Mouse (Mus musculus) urinary bladder, postnatal 4 days (tissue): ENCODE measurements around the gene Zfp362.

ENCODE experiments used
- DNase-seq, 2 experiments: peaks; one replicate each; pipeline ENCODE4 v3.0.0; 2021 to 2022; ENCODE audit warnings: low spot score in 2 of 2

The Zfp362 gene

GRCm38 (mm10) chr4:128801675-128802465 is 4.0 kb downstream of the Zfp362 start:
- no peak for DNase-seq

- DNase-seq: no peak
Measured at GRCm38 (mm10) chr4:128796788-128797187, 9.1 kb downstream of the Zfp362 start.

GRCm38 (mm10) chr4:128795596-128795995 is 10.2 kb downstream of the Zfp362 start:
- no peak for DNase-seq

GRCm38 (mm10) chr4:128794198-128794597 is 11.6 kb downstream of the Zfp362 start:
- DNase-seq: no peak

- no peak for DNase-seq
Measured at GRCm38 (mm10) chr4:128793710-128794109, 12.1 kb downstream of the Zfp362 start.

GRCm38 (mm10) chr4:128789646-128790045 is 16.2 kb downstream of the Zfp362 start:
- no peak for DNase-seq

GRCm38 (mm10) chr4:128788108-128788507 is 17.7 kb downstream of the Zfp362 start:
- DNase-seq: no peak

- DNase-seq: no peak
Measured at GRCm38 (mm10) chr4:128787023-128787939, 18.6 kb downstream of the Zfp362 start.

GRCm38 (mm10) chr4:128785921-128786654 is 19.8 kb downstream of the Zfp362 start:
- DNase-seq: no peak

GRCm38 (mm10) chr4:128784950-128785631 is 20.8 kb downstream of the Zfp362 start:
- no peak for DNase-seq

- no peak for DNase-seq
Measured at GRCm38 (mm10) chr4:128782645-128783044, 23.2 kb downstream of the Zfp362 start.

GRCm38 (mm10) chr4:128782037-128782436 is 23.8 kb downstream of the Zfp362 start:
- DNase-seq: no peak

- no peak for DNase-seq
Measured at GRCm38 (mm10) chr4:128777593-128777992, 28.3 kb downstream of the Zfp362 start.

- peak; percentile 58 to 81 for DNase-seq
Measured at GRCm38 (mm10) chr4:128776568-128777289, 29.1 kb downstream of the Zfp362 start.

- no peak for DNase-seq
Measured at GRCm38 (mm10) chr4:128774467-128774866, 31.4 kb downstream of the Zfp362 start.

GRCm38 (mm10) chr4:128773820-128774219 is 32.0 kb downstream of the Zfp362 start:
- no peak for DNase-seq

- DNase-seq: no peak
Measured at GRCm38 (mm10) chr4:128770698-128771097, 35.1 kb downstream of the Zfp362 start.

- no peak for DNase-seq
Measured at GRCm38 (mm10) chr4:128769569-128770355, 36.1 kb downstream of the Zfp362 start.

GRCm38 (mm10) chr4:128768120-128768519 is 37.7 kb downstream of the Zfp362 start:
- DNase-seq: no peak

GRCm38 (mm10) chr4:128766929-128767328 is 38.9 kb downstream of the Zfp362 start:
- no peak for DNase-seq
